8 mouse cellular contexts compared by ENCODE assay signal in genomic region chr4:155042606-155043288, GRCm38 (mm10). TPM values are rescaled to one million over a fixed set of nuclear protein-coding genes. Genes with fewer than 3 reads are reported as not detected.
DNase-seq lines count a peak whose midpoint lies in the region; ATAC-seq and TF ChIP-seq lines count a peak whose summit lies in the region.

No protein-coding gene starts in this region.

- ATAC-seq in frontal cortex, adult (ENCODE audit: low TSS enrichment) = 0 out of 2 replicates have a peak, but pooled peaks have one; percentile 19
- no peak for ATAC-seq in lung, postnatal 0 days
- no peak for ATAC-seq in stomach, embryonic 14.5 days (ENCODE audit: insufficient number of reproducible peaks, insufficient read depth, low FRiP score, low read depth)

- no peaks in the 10 kb centered on the region for H3K4me1 ChIP-seq in lung, postnatal 0 days (ENCODE audit: insufficient read depth, low read depth, low read length)
- peaks cover 15% of the 10 kb centered on the region for H3K4me1 ChIP-seq in limb, embryonic 10.5 days
- no peaks in the 10 kb centered on the region for H3K4me1 ChIP-seq in stomach, embryonic 14.5 days (ENCODE audit: control insufficient read depth, insufficient read depth, low read length)

- peaks cover 25% of the 10 kb centered on the region for H3K27me3 ChIP-seq in lung, postnatal 0 days (replicated peaks; ENCODE audit: insufficient read depth, low read length)
- H3K27me3 ChIP-seq in limb, embryonic 10.5 days (ENCODE audit: low read depth, poor library complexity, severe bottlenecking) = peaks cover 86% of the 10 kb centered on the region
- peaks cover 28% of the 10 kb centered on the region for H3K27me3 ChIP-seq in stomach, embryonic 14.5 days (ENCODE audit: control insufficient read depth, insufficient read depth, low read length)

- DNase-seq in frontal cortex, postnatal 14 days (ENCODE audit: low spot score in 2 of 2) = no peak
- DNase-seq in lung, postnatal 0 days (ENCODE audit: low spot score) = no peak
- no peak for DNase-seq in lung, postnatal 36 days
- DNase-seq in limb, embryonic 10.5 days (ENCODE audit: low spot score) = no peak
- no peak for DNase-seq in c-Kit-positive CD71-positive TER-119-positive erythroid progenitor cells, embryonic 14.5 days (ENCODE audit: low spot score)
- DNase-seq in left cerebral cortex, postnatal 14 days (ENCODE audit: low spot score in 2 of 2) = no peak

- no peak overlapping the region for H3K27ac ChIP-seq in lung, postnatal 0 days (ENCODE audit: low read length)
- 0 out of 2 replicates have a peak overlapping the region, but pooled peaks have one; percentile 15 for H3K27ac ChIP-seq in limb, embryonic 10.5 days
- H3K27ac ChIP-seq in stomach, embryonic 14.5 days (ENCODE audit: low read length) = no peak overlapping the region

- intact Hi-C loops in left cerebral cortex, postnatal 14 days (cut with DNase I) = no loop called here

- H3K9me3 ChIP-seq in lung, postnatal 0 days (ENCODE audit: low read length) = no peaks in the 10 kb centered on the region
- no peaks in the 10 kb centered on the region for H3K9me3 ChIP-seq in limb, embryonic 10.5 days (replicated peaks)
- H3K9me3 ChIP-seq in stomach, embryonic 14.5 days (ENCODE audit: control insufficient read depth, low read depth, low read length) = no peaks in the 10 kb centered on the region

- H3K9ac ChIP-seq in lung, postnatal 0 days (replicated peaks; ENCODE audit: low read depth) = no peak overlapping the region
- no peak overlapping the region for H3K9ac ChIP-seq in stomach, embryonic 14.5 days (replicated peaks; ENCODE audit: low read depth, low read length)

- no peak for TF ChIP-seq EP300 in lung, postnatal 0 days (IDR thresholded peaks at IDR 0.05)

- WGBS in lung, postnatal 0 days = 4% methylated on average over 65 of the region's 65 CpGs
- 3% methylated on average over 65 of the region's 65 CpGs for WGBS in limb, embryonic 10.5 days
- 5% methylated on average over 65 of the region's 65 CpGs for WGBS in stomach, embryonic 14.5 days

- H3K4me2 ChIP-seq in lung, postnatal 0 days (replicated peaks; ENCODE audit: low read depth, low read length) = peak overlapping the region; percentile 46
- H3K4me2 ChIP-seq in stomach, embryonic 14.5 days (replicated peaks; ENCODE audit: low read depth, low read length) = peak overlapping the region; percentile 59

- no peaks in the 10 kb centered on the region for H3K36me3 ChIP-seq in lung, postnatal 0 days (ENCODE audit: insufficient read depth, low read length)
- H3K36me3 ChIP-seq in limb, embryonic 10.5 days = no peaks in the 10 kb centered on the region
- H3K36me3 ChIP-seq in stomach, embryonic 14.5 days (ENCODE audit: control insufficient read depth, insufficient read depth, low read length) = no peaks in the 10 kb centered on the region

- no peak for TF ChIP-seq CTCF in lung, postnatal 0 days (IDR thresholded peaks at IDR 0.05)

- H3K4me3 ChIP-seq in lung, postnatal 0 days (ENCODE audit: low read depth, low read length) = no peak overlapping the region; the same call in 1 of the 2 replicates
- H3K4me3 ChIP-seq in limb, embryonic 10.5 days = peak overlapping the region; percentile 49
- H3K4me3 ChIP-seq in stomach, embryonic 14.5 days (ENCODE audit: low read depth, low read length) = peak overlapping the region; percentile 29

RNA-seq across cellular contexts. Expression of gene Plch2, which starts 13.8 kb away (rescaled TPM):
- 4.6 and 5.5 TPM in 2 replicates for polyA plus RNA-seq in lung, postnatal 0 days (2015; fragmentation: Nextera tagmentation; extraction: Ambion mirVana)
- polyA plus RNA-seq in limb, embryonic 10.5 days (2016; fragmentation: Nextera tagmentation; extraction: Ambion mirVana) = 1.5 and 1.8 TPM in 2 replicates
- polyA plus RNA-seq in stomach, embryonic 14.5 days (2014; fragmentation: Nextera tagmentation; extraction: Ambion mirVana) = 25.1 and 25.9 TPM in 2 replicates
- total RNA-seq in left cerebral cortex, postnatal 14 days (2021) = 10 to 100 TPM; 50.2 to 50.5 TPM

RNA-seq across cellular contexts. Expression of gene Pex10, which starts 24.1 kb away (rescaled TPM):
- polyA plus RNA-seq in lung, postnatal 0 days (2015; fragmentation: Nextera tagmentation; extraction: Ambion mirVana) = 17.5 and 19.4 TPM in 2 replicates
- polyA plus RNA-seq in limb, embryonic 10.5 days (2016; fragmentation: Nextera tagmentation; extraction: Ambion mirVana) = 23.8 and 26.0 TPM in 2 replicates
- polyA plus RNA-seq in stomach, embryonic 14.5 days (2014; fragmentation: Nextera tagmentation; extraction: Ambion mirVana) = 6.5 and 6.7 TPM in 2 replicates
- total RNA-seq in left cerebral cortex, postnatal 14 days (2021) = 10 to 100 TPM; 21.2 to 23.1 TPM

RNA-seq across cellular contexts. Expression of gene Rer1, which starts 43.4 kb away (rescaled TPM):
- 156 and 157 TPM in 2 replicates for polyA plus RNA-seq in lung, postnatal 0 days (2015; fragmentation: Nextera tagmentation; extraction: Ambion mirVana)
- polyA plus RNA-seq in limb, embryonic 10.5 days (2016; fragmentation: Nextera tagmentation; extraction: Ambion mirVana) = 133 and 142 TPM in 2 replicates
- polyA plus RNA-seq in stomach, embryonic 14.5 days (2014; fragmentation: Nextera tagmentation; extraction: Ambion mirVana) = 174 and 183 TPM in 2 replicates
- total RNA-seq in left cerebral cortex, postnatal 14 days (2021) = 10 to 100 TPM; 65.5 to 67.8 TPM

RNA-seq across cellular contexts. Expression of gene Morn1, which starts 43.6 kb away (rescaled TPM):
- polyA plus RNA-seq in lung, postnatal 0 days (2015; fragmentation: Nextera tagmentation; extraction: Ambion mirVana) = 6.2 and 9.4 TPM in 2 replicates
- 3.5 and 6.5 TPM in 2 replicates for polyA plus RNA-seq in limb, embryonic 10.5 days (2016; fragmentation: Nextera tagmentation; extraction: Ambion mirVana)
- 4.1 and 4.8 TPM in 2 replicates for polyA plus RNA-seq in stomach, embryonic 14.5 days (2014; fragmentation: Nextera tagmentation; extraction: Ambion mirVana)
- total RNA-seq in left cerebral cortex, postnatal 14 days (2021) = 10 to 100 TPM; 12.1 to 12.9 TPM
